Mouse (Mus musculus): ENCODE measurements around the gene Gm17334. TPM values are rescaled to one million over a fixed set of nuclear protein-coding genes. Genes with fewer than 3 reads are reported as not detected.

The Gm17334 gene
- polyA plus RNA-seq, 1 experiment from 2014 or later, result 0.19 TPM

- no peak overlapping the region for H3K27ac ChIP-seq
- no peaks in the 10 kb centered on the region for H3K9me3 ChIP-seq
- H3K4me3 ChIP-seq (replicated peaks), result no peak overlapping the region
- H3K4me2 ChIP-seq, result no peak overlapping the region
- ATAC-seq (ENCODE audit: insufficient read depth, low FRiP score, low read depth), result no peak
- H3K9ac ChIP-seq, result no peak overlapping the region
- H3K27me3 ChIP-seq (replicated peaks), result no peaks in the 10 kb centered on the region
- 0 out of 2 replicates have a peak, but pooled peaks cover 7% of the 10 kb centered on the region for H3K4me1 ChIP-seq
- WGBS, result 49% methylated on average over 5 of the region's 5 CpGs
- H3K36me3 ChIP-seq, result no peaks in the 10 kb centered on the region
Observed at GRCm38 (mm10) chr11:53810156-53810555, 37.2 kb upstream of the Gm17334 start.

- Histone ChIP-seq H3K9me3 (no peaks in the 10 kb centered on the region), H3K4me3 (replicated peaks) (no peak overlapping the region), H3K4me1 (0 out of 2 replicates have a peak, but pooled peaks cover 7% of the 10 kb centered on the region), H3K27ac (peak overlapping the region; percentile 40; the same call in 1 of the 2 replicates), H3K36me3 (no peaks in the 10 kb centered on the region), H3K9ac (no peak overlapping the region), H3K27me3 (replicated peaks) (no peaks in the 10 kb centered on the region), H3K4me2 (no peak overlapping the region)
- 34% methylated on average over 5 of the region's 5 CpGs for WGBS
- no peak for ATAC-seq (ENCODE audit: insufficient read depth, low FRiP score, low read depth)
Observed at GRCm38 (mm10) chr11:53809354-53809753, 36.4 kb upstream of the Gm17334 start.

GRCm38 (mm10) chr11:53805786-53806185, 32.8 kb upstream of the Gm17334 start:
- Histone ChIP-seq H3K9ac (no peak overlapping the region), H3K36me3 (no peaks in the 10 kb centered on the region), H3K27ac (no peak overlapping the region), H3K9me3 (no peaks in the 10 kb centered on the region), H3K4me2 (no peak overlapping the region), H3K4me1 (0 out of 2 replicates have a peak, but pooled peaks cover 7% of the 10 kb centered on the region), H3K4me3 (replicated peaks) (no peak overlapping the region), H3K27me3 (replicated peaks) (no peaks in the 10 kb centered on the region)
- no peak for ATAC-seq (ENCODE audit: insufficient read depth, low FRiP score, low read depth)
- 70% methylated on average over 9 of the region's 9 CpGs for WGBS

- no peak overlapping the region for H3K9ac ChIP-seq
- H3K4me1 ChIP-seq, result 0 out of 2 replicates have a peak, but pooled peaks cover 7% of the 10 kb centered on the region
- ATAC-seq (ENCODE audit: insufficient read depth, low FRiP score, low read depth), result no peak
- no peaks in the 10 kb centered on the region for H3K9me3 ChIP-seq
- no peaks in the 10 kb centered on the region for H3K27me3 ChIP-seq (replicated peaks)
- no peaks in the 10 kb centered on the region for H3K36me3 ChIP-seq
- H3K4me3 ChIP-seq (replicated peaks), result no peak overlapping the region
- 78% methylated on average over 14 of the region's 14 CpGs for WGBS
- no peak overlapping the region for H3K4me2 ChIP-seq
- H3K27ac ChIP-seq, result no peak overlapping the region
Observed at GRCm38 (mm10) chr11:53804569-53805344, 31.8 kb upstream of the Gm17334 start.

- H3K27me3 ChIP-seq (replicated peaks), result no peaks in the 10 kb centered on the region
- 71% methylated on average over 6 of the region's 6 CpGs for WGBS
- no peak for ATAC-seq (ENCODE audit: insufficient read depth, low FRiP score, low read depth)
Observed at GRCm38 (mm10) chr11:53803494-53803893, 30.5 kb upstream of the Gm17334 start.

GRCm38 (mm10) chr11:53803093-53803492, 30.1 kb upstream of the Gm17334 start:
- no peaks in the 10 kb centered on the region for H3K4me1 ChIP-seq
- H3K27me3 ChIP-seq (replicated peaks), result no peaks in the 10 kb centered on the region
- H3K27ac ChIP-seq, result no peak overlapping the region
- H3K4me3 ChIP-seq (replicated peaks), result no peak overlapping the region
- no peak for ATAC-seq (ENCODE audit: insufficient read depth, low FRiP score, low read depth)
- H3K4me2 ChIP-seq, result no peak overlapping the region
- H3K9me3 ChIP-seq, result no peaks in the 10 kb centered on the region
- no peak overlapping the region for H3K9ac ChIP-seq
- no peaks in the 10 kb centered on the region for H3K36me3 ChIP-seq
- WGBS, result 70% methylated on average over 12 of the region's 12 CpGs

More at GRCm38 (mm10) chr11:53803494-53803893, 30.5 kb upstream of the Gm17334 start:
- H3K36me3 ChIP-seq, result no peaks in the 10 kb centered on the region
- H3K27ac ChIP-seq, result no peak overlapping the region
- no peaks in the 10 kb centered on the region for H3K4me1 ChIP-seq
- H3K4me3 ChIP-seq (replicated peaks), result no peak overlapping the region
- H3K4me2 ChIP-seq, result no peak overlapping the region
- no peaks in the 10 kb centered on the region for H3K9me3 ChIP-seq
- H3K9ac ChIP-seq, result no peak overlapping the region

GRCm38 (mm10) chr11:53800975-53801374, 28.0 kb upstream of the Gm17334 start:
- Histone ChIP-seq H3K9ac (no peak overlapping the region), H3K4me1 (peaks cover 19% of the 10 kb centered on the region), H3K4me2 (no peak overlapping the region), H3K27ac (no peak overlapping the region), H3K36me3 (no peaks in the 10 kb centered on the region), H3K4me3 (replicated peaks) (no peak overlapping the region), H3K27me3 (replicated peaks) (no peaks in the 10 kb centered on the region), H3K9me3 (no peaks in the 10 kb centered on the region)
- WGBS, result 82% methylated on average over 5 of the region's 5 CpGs
- no peak for ATAC-seq (ENCODE audit: insufficient read depth, low FRiP score, low read depth)

- H3K27me3 ChIP-seq (replicated peaks), result no peaks in the 10 kb centered on the region
- H3K4me3 ChIP-seq (replicated peaks), result no peak overlapping the region
Observed at GRCm38 (mm10) chr11:53800036-53800435, 27.0 kb upstream of the Gm17334 start.

GRCm38 (mm10) chr11:53798041-53798711, 25.2 kb upstream of the Gm17334 start:
- H3K9me3 ChIP-seq, result no peaks in the 10 kb centered on the region
- no peak overlapping the region for H3K9ac ChIP-seq
- no peak for ATAC-seq (ENCODE audit: insufficient read depth, low FRiP score, low read depth)
- H3K27me3 ChIP-seq (replicated peaks), result no peaks in the 10 kb centered on the region
- peaks cover 41% of the 10 kb centered on the region for H3K4me1 ChIP-seq
- WGBS, result 83% methylated on average over 10 of the region's 10 CpGs
- no peak overlapping the region for H3K27ac ChIP-seq
- no peaks in the 10 kb centered on the region for H3K36me3 ChIP-seq
- H3K4me2 ChIP-seq, result no peak overlapping the region
- H3K4me3 ChIP-seq (replicated peaks), result no peak overlapping the region

More at GRCm38 (mm10) chr11:53800036-53800435, 27.0 kb upstream of the Gm17334 start:
- 59% methylated on average over 4 of the region's 4 CpGs for WGBS
- no peak overlapping the region for H3K4me2 ChIP-seq
- no peak for ATAC-seq (ENCODE audit: insufficient read depth, low FRiP score, low read depth)
- peaks cover 28% of the 10 kb centered on the region for H3K4me1 ChIP-seq
- no peaks in the 10 kb centered on the region for H3K36me3 ChIP-seq
- no peaks in the 10 kb centered on the region for H3K9me3 ChIP-seq
- no peak overlapping the region for H3K9ac ChIP-seq
- H3K27ac ChIP-seq, result no peak overlapping the region

- Histone ChIP-seq H3K9ac (no peak overlapping the region), H3K36me3 (no peaks in the 10 kb centered on the region), H3K4me1 (peaks cover 41% of the 10 kb centered on the region), H3K27ac (peak overlapping the region; percentile 77), H3K4me2 (no peak overlapping the region), H3K27me3 (replicated peaks) (no peaks in the 10 kb centered on the region), H3K9me3 (no peaks in the 10 kb centered on the region), H3K4me3 (replicated peaks) (no peak overlapping the region)
- no peak for ATAC-seq (ENCODE audit: insufficient read depth, low FRiP score, low read depth)
- WGBS, result 43% methylated on average over 6 of the region's 6 CpGs
Observed at GRCm38 (mm10) chr11:53797386-53797920, 24.5 kb upstream of the Gm17334 start.

- H3K4me2 ChIP-seq, result peak overlapping the region; percentile 22
- no peak overlapping the region for H3K9ac ChIP-seq
- H3K27ac ChIP-seq, result peak overlapping the region; percentile 77
- peaks cover 41% of the 10 kb centered on the region for H3K4me1 ChIP-seq
- ATAC-seq (ENCODE audit: insufficient read depth, low FRiP score, low read depth), result no peak; the same call in 1 of the 2 replicates
- 42% methylated on average over 12 of the region's 12 CpGs for WGBS
- H3K4me3 ChIP-seq (replicated peaks), result no peak overlapping the region
- H3K27me3 ChIP-seq (replicated peaks), result no peaks in the 10 kb centered on the region
- H3K9me3 ChIP-seq, result no peaks in the 10 kb centered on the region
- H3K36me3 ChIP-seq, result no peaks in the 10 kb centered on the region
Observed at GRCm38 (mm10) chr11:53796409-53797151, 23.6 kb upstream of the Gm17334 start.

All from stomach, embryonic 15.5 days (tissue).